Mouse (Mus musculus) cerebellum, adult 9-11 months (tissue): Measurements from ENCODE around the gene Slc25a36.

Experiments
- DNase-seq: peaks from one replicate; pipeline ENCODE4 v3.0.0; 2022

The Slc25a36 gene

DNA sequence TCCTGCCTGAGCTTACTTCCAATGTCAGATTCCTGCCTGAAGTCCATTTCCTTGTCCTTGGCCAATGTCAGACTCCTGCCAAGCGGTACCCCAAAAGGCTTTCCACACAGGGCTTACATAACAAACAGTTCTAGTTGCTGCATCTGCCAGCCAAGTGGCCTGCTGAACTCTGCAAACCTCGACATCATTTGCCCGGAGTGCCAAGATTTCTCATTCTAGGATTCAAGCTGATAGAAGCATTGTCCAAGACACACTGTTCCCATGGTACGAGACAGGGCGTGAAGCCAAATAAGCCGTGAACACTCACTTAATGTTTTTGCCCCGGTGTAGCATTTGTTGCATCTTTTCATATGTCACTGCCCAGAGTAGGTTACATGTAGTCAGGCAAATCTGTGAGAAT, 74.3 kb downstream of the Slc25a36 start:
- DNase-seq, result no peak

DNA sequence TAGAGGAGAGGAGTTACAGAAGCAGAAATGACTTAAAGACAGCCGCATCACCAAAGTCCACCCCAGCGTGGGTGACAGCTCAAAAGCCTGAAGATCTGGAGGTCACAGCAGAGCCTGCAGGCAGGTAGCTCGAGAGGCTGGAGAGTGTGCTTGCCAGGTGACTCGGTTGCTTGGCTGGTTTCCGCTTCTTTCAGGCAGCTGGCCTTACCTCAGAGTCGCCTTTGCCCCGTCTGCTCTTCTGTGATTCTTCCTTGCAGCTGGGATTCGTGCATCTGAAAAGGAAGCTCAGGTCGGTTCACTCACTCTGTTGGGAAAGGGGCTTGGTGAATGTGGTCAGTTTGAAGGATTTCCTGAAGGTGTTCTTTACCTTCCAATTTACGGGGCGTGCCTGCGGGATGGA, 83.6 kb downstream of the Slc25a36 start:
- no peak for DNase-seq

DNA sequence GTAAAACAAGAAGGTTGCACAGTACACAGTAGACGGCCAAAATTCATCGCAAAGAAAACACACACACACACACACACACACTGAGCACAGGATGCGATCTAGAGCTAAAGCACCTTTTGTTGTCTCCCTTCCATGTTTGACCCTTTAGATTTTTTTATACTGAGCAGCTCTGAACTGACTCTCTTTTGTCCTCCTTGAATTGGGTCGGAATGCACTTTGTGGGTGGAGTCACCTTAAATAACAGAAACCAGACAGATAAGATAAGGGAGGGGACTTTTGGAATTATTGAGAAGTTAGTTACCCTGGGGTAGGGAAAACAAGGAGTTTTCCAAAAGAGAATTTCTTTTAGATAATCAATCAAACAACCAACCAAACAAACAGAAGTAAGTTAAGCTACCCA, 85.0 kb downstream of the Slc25a36 start:
- no peak for DNase-seq
